Mouse (Mus musculus) heart, embryonic 14.5 days (tissue): ENCODE measurements around the gene Afap1. TPM values are rescaled to one million over a fixed set of nuclear protein-coding genes. Genes with fewer than 3 reads are reported as not detected.

ENCODE experiments used
- ATAC-seq: fragments of 200-750 bp; cut with Nextera tagmentation; 2 replicates; pipeline ENCODE4 v1.8.0; 2017; ENCODE audit warnings: low read depth, moderate TSS enrichment; ENCODE audit not compliant: insufficient number of reproducible peaks, insufficient read depth, low FRiP score
- H3K27ac ChIP-seq, 2 experiments: fragments of 200-500 bp in 1 of 2; fragments of 300-500 bp in 1 of 2; sonication (generic) in 1 of 2; replicated peaks in 1 of 2; 2 replicates each; pipeline ENCODE4 v1.5.1; 2012 to 2014; ENCODE audit warnings: low read depth in 2 of 2, low read length in 2 of 2, control low read depth in 1 of 2, mild to moderate bottlenecking in 1 of 2, mixed read lengths in 1 of 2; ENCODE audit not compliant: control insufficient read depth in 1 of 2, insufficient read depth in 1 of 2
- H3K27me3 ChIP-seq: fragments of 300-500 bp; sonication (generic); 2 replicates; pipeline ENCODE4 v1.6.1; 2014; ENCODE audit warnings: mild to moderate bottlenecking, low read length, control low read depth; ENCODE audit not compliant: control insufficient read depth, insufficient read depth
- H3K36me3 ChIP-seq: fragments of 300-500 bp; sonication (generic); 2 replicates; pipeline ENCODE4 v1.6.1; 2014; ENCODE audit warnings: mild to moderate bottlenecking, control low read depth, low read length, mixed read lengths; ENCODE audit not compliant: control insufficient read depth, insufficient read depth
- H3K4me1 ChIP-seq, 2 experiments: fragments of 200-500 bp in 1 of 2; fragments of 300-500 bp in 1 of 2; sonication (generic) in 1 of 2; 2 replicates each; pipeline ENCODE4 v1.6.1; 2012 to 2014; ENCODE audit warnings: low read length in 2 of 2, control low read depth in 1 of 2, mixed read lengths in 1 of 2; ENCODE audit not compliant: control insufficient read depth in 2 of 2, insufficient read depth in 2 of 2
- H3K4me2 ChIP-seq: fragments of 300-500 bp; sonication (generic); 2 replicates; pipeline ENCODE4 v1.6.1; 2014; ENCODE audit warnings: mild to moderate bottlenecking, low read length
- H3K4me3 ChIP-seq, 2 experiments: fragments of 200-500 bp in 1 of 2; fragments of 300-500 bp in 1 of 2; sonication (generic) in 1 of 2; 2 replicates each; pipeline ENCODE4 v1.5.1; 2012 to 2014; ENCODE audit warnings: low read length in 2 of 2, mild to moderate bottlenecking in 2 of 2, control low read depth in 1 of 2, low read depth in 1 of 2, moderate library complexity in 1 of 2; ENCODE audit not compliant: control insufficient read depth in 1 of 2, insufficient read depth in 1 of 2
- H3K9ac ChIP-seq: fragments of 300-500 bp; sonication (generic); 2 replicates; pipeline ENCODE4 v1.6.1; 2014; ENCODE audit warnings: mild to moderate bottlenecking, low read length
- H3K9me3 ChIP-seq: fragments of 300-500 bp; sonication (generic); 2 replicates; pipeline ENCODE4 v1.6.1; 2016; ENCODE audit warnings: low read length, control low read depth; ENCODE audit not compliant: control insufficient read depth
- WGBS: fragments of 180-500 bp; shearing (Covaris S2); extraction: QIAGEN DNeasy Blood & Tissue Kit; methylation state at CpG from one replicate; pipeline ENCODE4 v1.1.7; 2014; 5-methylcytosine and 5-hydroxymethylcytosine counted together
- polyA plus RNA-seq: library from polyadenylated mRNA; unstranded; fragments of >200 nt; fragmentation: Nextera tagmentation; extraction: Ambion mirVana; gene quantifications from 2 replicates; pipeline ENCODE4 v1.2.1, GENCODE M21; 2014

Gene Afap1
- polyA plus RNA-seq, 1 experiment from 2014 or later = 24.8 TPM

DNA sequence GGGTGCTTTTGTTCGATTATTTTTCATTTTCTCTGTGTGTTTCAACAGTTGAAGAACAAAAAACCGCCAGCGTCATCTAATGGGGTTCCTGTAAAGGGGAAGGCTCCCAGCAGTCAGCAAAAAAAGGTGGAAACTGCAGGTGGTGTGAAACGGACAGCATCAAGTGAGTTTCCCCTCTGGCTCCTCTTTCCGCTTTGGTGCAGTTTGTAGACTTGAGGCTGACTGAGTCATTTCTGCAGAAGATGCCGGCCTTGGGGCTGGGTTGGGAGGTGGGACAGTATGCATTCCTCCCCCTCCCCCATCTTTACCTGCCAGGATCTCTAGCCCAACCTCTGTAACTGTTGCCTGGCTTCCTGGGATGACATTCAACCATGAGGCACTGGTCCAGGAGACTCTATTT lies 96.4 kb downstream of the Afap1 start:
- no peak overlapping the region for H3K27ac ChIP-seq
- no peak overlapping the region for H3K4me3 ChIP-seq
- H3K27me3 ChIP-seq = no peaks in the 10 kb centered on the region
- 82% methylated on average over 6 of the region's 6 CpGs for WGBS
- H3K9ac ChIP-seq = no peak overlapping the region
- H3K36me3 ChIP-seq = peaks cover 90% of the 10 kb centered on the region
- no peak overlapping the region for H3K4me2 ChIP-seq
- no peaks in the 10 kb centered on the region for H3K9me3 ChIP-seq
- ATAC-seq = no peak
- H3K4me1 ChIP-seq = peaks cover 8 to 18% of the 10 kb centered on the region in 2 experiments

DNA sequence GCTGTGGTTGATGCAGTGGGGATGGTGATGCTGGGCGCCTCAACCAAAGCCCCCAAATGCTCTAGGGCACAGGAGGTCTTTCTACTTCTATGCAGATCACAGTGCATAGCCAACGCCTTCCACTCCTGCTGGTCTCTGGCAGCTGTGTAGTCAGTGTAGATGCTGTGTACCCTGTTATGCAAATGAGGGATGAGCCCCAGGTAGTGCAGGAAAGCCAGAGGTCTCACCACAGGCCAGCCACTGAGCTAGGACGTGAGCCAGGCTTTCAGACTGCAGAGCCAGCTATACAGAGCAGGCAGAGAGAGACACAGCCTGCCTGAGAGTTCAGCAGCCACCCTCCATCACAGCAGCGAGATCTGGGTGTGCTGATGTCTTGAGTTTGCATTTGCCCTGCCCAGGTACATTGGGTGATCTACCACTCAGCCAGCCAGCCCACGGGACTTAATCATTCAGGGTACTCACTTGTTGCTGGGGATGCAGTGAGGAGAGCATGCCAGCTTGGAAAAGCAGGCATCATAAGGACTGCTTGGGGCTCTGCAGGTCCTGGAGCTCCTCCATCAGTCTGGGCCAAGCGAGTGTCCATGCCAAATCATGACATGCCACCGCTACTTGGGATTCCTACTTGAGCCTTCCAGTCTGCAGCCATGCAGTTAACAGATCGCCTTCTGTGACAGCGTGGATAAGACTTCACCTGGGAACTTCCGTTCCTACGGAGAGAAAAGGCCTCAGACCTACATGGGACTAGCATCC lies 97.0 kb downstream of the Afap1 start:
- WGBS = 83% methylated on average over 11 of the region's 11 CpGs
- Histone ChIP-seq H3K9ac (no peak overlapping the region), H3K4me2 (no peak overlapping the region), H3K4me3 (no peak overlapping the region), H3K27me3 (no peaks in the 10 kb centered on the region), H3K27ac (no peak overlapping the region), H3K4me1 (peaks cover 8 to 15% of the 10 kb centered on the region in 2 experiments), H3K9me3 (no peaks in the 10 kb centered on the region), H3K36me3 (peaks cover 90% of the 10 kb centered on the region)
- ATAC-seq = no peak

DNA sequence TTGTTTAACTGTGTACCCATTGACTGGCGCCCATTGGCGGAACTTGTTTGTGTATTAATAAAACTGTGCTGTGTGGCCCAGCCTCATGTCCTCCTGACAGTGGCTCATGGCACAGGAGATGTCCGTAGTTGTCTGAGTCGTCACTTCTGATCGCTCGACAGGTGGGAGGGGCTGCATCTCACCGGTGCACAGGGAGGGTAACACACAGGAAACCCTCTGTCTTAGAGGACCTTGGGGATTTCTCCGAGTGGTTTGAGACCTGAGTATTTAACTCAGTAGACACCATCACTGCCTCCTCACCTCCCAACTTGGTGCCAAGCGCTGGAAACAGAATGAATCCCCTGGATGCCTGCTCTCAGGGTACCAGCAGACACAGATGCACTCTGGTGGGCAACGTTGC lies 110.7 kb downstream of the Afap1 start:
- ATAC-seq = no peak
- H3K9ac ChIP-seq = no peak overlapping the region
- H3K4me2 ChIP-seq = no peak overlapping the region
- H3K27ac ChIP-seq = no peak overlapping the region
- WGBS = 75% methylated on average over 10 of the region's 10 CpGs
- H3K9me3 ChIP-seq = no peaks in the 10 kb centered on the region
- H3K4me3 ChIP-seq = no peak overlapping the region
- H3K4me1 ChIP-seq = no peaks in the 10 kb centered on the region
- H3K27me3 ChIP-seq = no peaks in the 10 kb centered on the region
- H3K36me3 ChIP-seq = peaks cover 54% of the 10 kb centered on the region

DNA sequence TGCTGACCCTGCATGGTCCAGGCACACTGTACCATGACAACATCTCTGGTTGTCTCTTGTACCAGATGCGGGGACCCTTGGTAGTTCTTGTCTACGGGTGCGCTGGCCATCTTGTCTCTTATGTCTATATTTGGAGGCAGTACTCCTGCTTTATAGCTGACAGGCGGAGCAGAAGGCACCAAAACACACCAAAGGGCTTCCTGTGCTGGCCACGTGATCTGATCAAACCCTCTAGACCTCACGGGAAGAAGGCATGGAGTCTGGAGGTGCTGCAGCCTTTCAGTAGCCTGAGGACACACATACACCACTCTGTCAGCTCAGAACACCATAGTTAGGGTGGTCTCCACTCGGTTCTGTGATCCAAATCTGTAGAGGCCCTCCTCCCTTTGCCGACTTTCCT lies 113.0 kb downstream of the Afap1 start:
- H3K4me2 ChIP-seq = no peak overlapping the region
- no peak overlapping the region for H3K9ac ChIP-seq
- H3K27ac ChIP-seq = no peak overlapping the region
- no peaks in the 10 kb centered on the region for H3K9me3 ChIP-seq
- H3K36me3 ChIP-seq = peaks cover 31% of the 10 kb centered on the region
- 72% methylated on average over 8 of the region's 8 CpGs for WGBS
- H3K4me1 ChIP-seq = peaks cover 0 to 12% of the 10 kb centered on the region in 2 experiments; a peak in 2 of 4 replicates
- H3K27me3 ChIP-seq = no peaks in the 10 kb centered on the region
- no peak overlapping the region for H3K4me3 ChIP-seq
- no peak for ATAC-seq

DNA sequence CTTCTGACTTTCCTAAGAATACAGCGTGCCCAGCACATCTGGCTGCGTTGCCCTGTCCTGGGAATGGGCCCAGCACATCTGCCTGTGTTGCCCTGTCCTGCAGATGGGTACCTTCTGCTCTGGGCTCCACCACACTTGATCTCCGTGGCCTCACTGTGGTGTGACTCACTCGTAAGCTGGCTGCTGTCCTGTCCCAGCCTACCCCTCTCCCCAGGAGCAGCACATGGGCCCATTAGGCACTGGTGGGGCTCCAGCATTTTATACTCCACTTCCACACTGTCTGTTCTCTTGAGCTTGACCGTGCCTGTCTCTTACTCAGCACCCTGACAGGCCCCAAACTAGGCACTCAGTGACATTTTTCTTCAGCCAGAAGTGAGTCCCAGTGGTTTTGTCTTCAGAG lies 113.5 kb downstream of the Afap1 start:
- Histone ChIP-seq H3K27ac (no peak overlapping the region), H3K9ac (no peak overlapping the region), H3K9me3 (no peaks in the 10 kb centered on the region), H3K4me3 (no peak overlapping the region), H3K27me3 (no peaks in the 10 kb centered on the region), H3K4me2 (no peak overlapping the region), H3K36me3 (peaks cover 26% of the 10 kb centered on the region), H3K4me1 (peaks cover 2 to 16% of the 10 kb centered on the region in 2 experiments; a peak in 3 of 4 replicates)
- no peak for ATAC-seq
- WGBS = 81% methylated on average over 5 of the region's 5 CpGs

DNA sequence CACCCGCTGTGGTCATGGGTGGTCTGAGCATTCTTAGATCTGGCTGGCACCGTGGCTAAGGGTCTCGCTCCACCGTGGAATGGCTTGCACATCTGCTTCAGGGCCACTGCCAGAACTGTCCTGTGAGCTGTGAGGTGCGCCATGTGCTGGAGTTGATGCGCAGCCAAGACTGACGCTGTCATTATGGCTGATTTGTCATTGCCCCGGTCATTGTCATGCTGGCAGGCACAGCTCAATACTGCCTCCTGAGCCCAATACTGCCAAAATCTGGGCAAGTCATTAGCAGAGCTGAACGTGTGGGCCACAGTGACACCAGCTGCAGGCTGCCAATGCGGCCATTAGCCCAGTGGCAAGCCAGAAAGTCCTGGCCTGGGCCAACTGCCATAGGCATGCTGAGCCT lies 114.5 kb downstream of the Afap1 start:
- H3K27me3 ChIP-seq = no peaks in the 10 kb centered on the region
- no peak overlapping the region for H3K27ac ChIP-seq
- H3K36me3 ChIP-seq = peaks cover 16% of the 10 kb centered on the region
- ATAC-seq = no peak
- H3K4me2 ChIP-seq = no peak overlapping the region
- 82% methylated on average over 10 of the region's 10 CpGs for WGBS
- H3K4me1 ChIP-seq = peaks cover 2 to 18% of the 10 kb centered on the region in 2 experiments; a peak in 3 of 4 replicates
- no peak overlapping the region for H3K9ac ChIP-seq
- no peaks in the 10 kb centered on the region for H3K9me3 ChIP-seq
- H3K4me3 ChIP-seq = no peak overlapping the region

DNA sequence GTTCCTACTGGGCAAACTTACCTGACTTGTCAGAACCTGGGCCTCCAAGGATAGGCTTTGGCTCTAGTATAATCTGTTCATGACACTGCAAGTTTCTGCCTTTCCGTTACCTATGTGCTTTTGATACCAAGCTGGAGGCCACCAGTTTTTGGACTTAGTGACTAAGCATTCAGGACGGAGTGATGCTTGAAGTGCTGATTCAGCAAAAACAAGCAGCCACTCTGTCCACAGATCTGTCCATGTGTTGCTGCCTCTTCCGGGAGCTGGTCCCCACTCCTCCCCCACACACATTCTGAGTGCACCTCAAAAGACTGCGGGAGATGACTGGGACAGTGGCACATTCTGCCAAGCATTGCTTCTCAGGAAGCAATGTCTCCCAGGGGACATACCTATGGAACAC lies 116.3 kb downstream of the Afap1 start:
- WGBS = 78% methylated on average over 4 of the region's 4 CpGs
- Histone ChIP-seq H3K27ac (no peak overlapping the region), H3K4me3 (no peak overlapping the region), H3K27me3 (no peaks in the 10 kb centered on the region), H3K9me3 (no peaks in the 10 kb centered on the region), H3K9ac (no peak overlapping the region), H3K36me3 (peaks cover 2% of the 10 kb centered on the region; the same call in 1 of the 2 replicates), H3K4me2 (no peak overlapping the region), H3K4me1 (peaks cover 2 to 18% of the 10 kb centered on the region in 2 experiments; a peak in 3 of 4 replicates)
- ATAC-seq = no peak

DNA sequence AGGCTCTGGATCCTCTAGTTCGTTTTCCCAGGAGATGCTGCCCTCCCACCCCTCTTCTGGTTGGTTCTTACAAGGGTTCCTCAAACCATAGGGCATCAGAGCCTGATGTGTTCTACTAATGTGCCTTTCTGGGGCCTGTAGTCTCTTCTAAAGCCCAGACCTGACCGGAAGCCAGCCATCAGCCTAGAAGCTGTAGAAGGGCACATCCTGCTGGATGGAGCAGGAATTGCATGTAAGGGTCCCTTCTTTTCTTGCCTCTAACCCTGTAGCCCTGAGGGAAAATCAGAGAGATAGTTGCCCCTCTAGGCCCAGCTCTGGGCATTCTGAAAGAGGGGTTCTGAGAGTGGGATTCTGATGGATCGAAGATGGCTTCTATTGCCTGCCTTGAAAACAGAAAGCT lies 125.2 kb downstream of the Afap1 start:
- no peak overlapping the region for H3K4me2 ChIP-seq
- no peak for ATAC-seq
- no peak overlapping the region for H3K9ac ChIP-seq
- no peaks in the 10 kb centered on the region for H3K27me3 ChIP-seq
- H3K9me3 ChIP-seq = no peaks in the 10 kb centered on the region
- 0 out of 2 replicates have a peak, but pooled peaks cover 4% of the 10 kb centered on the region for H3K36me3 ChIP-seq
- H3K4me1 ChIP-seq = no peaks in the 10 kb centered on the region
- H3K4me3 ChIP-seq = no peak overlapping the region
- no peak overlapping the region for H3K27ac ChIP-seq
- WGBS = 82% methylated on average over 3 of the region's 3 CpGs
